Mouse (Mus musculus): Measurements from ENCODE around the gene Ak4.

The Ak4 gene

GRCm38 (mm10) chr4:101459358-101459757 lies 40.3 kb downstream of the Ak4 start:
- no peak for DNase-seq (ENCODE audit: low read depth)

- DNase-seq (ENCODE audit: low read depth), result no peak
Observed at GRCm38 (mm10) chr4:101460114-101460513, 41.0 kb downstream of the Ak4 start.

- no peak for DNase-seq (ENCODE audit: low read depth)
Observed at GRCm38 (mm10) chr4:101462065-101462464, 43.0 kb downstream of the Ak4 start.

DNA sequence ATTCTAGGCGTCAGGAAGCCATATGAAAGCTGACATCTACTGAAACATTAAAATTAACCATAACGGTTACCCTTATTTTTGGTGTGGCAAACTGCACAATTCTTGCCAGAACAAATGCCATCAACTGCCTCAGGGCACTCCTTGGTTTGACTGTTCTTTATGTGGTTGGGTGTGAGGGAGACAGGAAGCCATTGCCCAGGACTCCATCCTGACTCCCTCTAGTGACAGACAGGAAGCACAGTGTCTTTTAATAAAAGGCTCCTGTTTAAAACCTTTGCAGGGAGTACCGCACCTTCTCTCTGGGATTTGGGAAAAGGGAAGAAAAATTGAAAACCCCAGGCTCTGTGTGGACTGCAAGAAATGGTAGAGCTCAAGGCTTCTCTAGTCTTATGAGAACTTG lies 47.2 kb downstream of the Ak4 start:
- DNase-seq (ENCODE audit: low read depth), result no peak

DNA sequence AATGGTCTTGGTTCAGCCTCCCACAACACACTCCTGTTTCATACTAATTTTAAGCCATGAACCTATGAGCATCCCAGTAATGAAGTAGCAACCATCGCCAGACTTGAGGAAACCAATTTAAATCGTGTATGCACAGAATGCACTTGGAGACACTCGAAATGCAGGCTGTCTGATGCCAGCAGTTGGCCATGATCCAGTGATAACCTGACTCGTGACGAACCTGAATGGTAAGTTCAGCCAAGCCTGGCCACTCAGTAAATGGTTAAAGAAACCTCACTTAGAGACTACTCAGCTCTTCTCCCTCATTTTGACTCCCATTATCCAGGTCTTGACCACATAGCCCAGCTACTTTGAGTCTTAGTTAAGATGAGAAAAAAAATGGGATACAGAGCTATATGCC lies 50.2 kb downstream of the Ak4 start:
- no peak for DNase-seq (ENCODE audit: low read depth)

- DNase-seq (ENCODE audit: low read depth), result peak; percentile 63
Observed at GRCm38 (mm10) chr4:101470543-101470942, 51.5 kb downstream of the Ak4 start.

GRCm38 (mm10) chr4:101472767-101473166 lies 53.7 kb downstream of the Ak4 start:
- no peak for DNase-seq (ENCODE audit: low read depth)

GRCm38 (mm10) chr4:101490320-101490917 lies 71.3 kb downstream of the Ak4 start:
- no peak for DNase-seq (ENCODE audit: low read depth)

DNA sequence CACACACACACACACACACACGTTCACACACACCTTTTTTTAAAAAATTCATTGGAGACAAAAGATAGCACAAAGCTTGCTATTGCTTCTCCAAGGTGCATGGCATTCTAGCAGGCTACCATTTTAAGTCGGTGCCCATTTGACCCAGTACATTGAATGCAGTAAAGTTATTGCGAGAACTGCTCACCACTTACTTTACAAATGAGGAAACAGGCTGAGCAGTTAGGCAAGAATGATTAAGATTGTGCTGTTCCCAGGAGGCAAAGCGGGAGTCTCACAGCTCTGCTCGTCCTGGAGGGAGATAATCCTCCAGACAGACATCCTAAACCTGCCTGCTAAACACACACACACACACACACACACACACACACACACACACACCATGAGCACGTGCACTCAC lies 72.6 kb downstream of the Ak4 start:
- no peak for DNase-seq (ENCODE audit: low read depth)

DNA sequence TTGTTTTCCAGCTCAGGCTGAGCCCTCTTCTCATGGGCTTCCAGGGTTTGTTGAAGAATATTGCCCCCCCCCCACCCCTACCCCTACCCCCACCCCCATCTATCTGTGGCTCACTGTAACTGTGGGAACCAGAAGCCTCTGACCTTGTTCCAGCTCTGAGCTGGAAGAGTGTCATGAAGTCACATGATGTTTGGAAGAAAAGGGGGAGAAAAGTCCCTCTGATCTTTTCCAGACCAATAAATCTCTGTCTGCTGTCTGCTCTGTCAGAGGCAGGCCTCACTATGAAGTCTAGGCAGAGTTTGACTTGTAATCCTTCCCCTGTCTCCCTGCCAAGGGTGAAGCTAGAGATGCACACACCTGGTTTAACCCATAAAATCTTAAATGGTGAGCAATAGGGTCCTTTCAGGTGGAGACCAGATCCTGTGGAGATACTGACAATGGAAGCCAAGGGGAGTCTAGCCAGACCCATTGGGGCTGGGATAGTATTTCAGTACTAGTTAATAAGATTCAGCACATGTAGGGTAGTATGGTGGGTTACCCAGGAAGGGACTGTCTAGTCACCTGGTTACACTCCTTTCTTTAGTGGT lies 74.6 kb downstream of the Ak4 start:
- no peak for DNase-seq (ENCODE audit: low read depth)

DNA sequence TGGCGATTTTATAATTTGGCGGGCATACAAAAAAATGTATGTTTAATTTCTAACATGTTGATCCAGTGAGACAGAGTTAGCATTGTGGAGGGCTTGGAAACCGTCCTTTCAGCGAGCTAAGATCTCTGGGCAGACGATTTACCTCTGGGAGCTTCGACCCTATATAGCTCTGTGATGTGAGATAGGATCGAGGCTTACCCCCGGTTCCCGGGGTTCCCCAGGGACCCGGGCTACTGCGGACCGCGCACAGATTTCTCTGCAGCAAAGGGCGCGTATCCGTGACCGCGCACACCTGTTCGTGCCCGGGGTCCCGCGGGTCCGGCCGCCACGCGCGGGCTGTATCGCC lies 77.1 kb downstream of the Ak4 start:
- no peak for DNase-seq (ENCODE audit: low read depth)

DNA sequence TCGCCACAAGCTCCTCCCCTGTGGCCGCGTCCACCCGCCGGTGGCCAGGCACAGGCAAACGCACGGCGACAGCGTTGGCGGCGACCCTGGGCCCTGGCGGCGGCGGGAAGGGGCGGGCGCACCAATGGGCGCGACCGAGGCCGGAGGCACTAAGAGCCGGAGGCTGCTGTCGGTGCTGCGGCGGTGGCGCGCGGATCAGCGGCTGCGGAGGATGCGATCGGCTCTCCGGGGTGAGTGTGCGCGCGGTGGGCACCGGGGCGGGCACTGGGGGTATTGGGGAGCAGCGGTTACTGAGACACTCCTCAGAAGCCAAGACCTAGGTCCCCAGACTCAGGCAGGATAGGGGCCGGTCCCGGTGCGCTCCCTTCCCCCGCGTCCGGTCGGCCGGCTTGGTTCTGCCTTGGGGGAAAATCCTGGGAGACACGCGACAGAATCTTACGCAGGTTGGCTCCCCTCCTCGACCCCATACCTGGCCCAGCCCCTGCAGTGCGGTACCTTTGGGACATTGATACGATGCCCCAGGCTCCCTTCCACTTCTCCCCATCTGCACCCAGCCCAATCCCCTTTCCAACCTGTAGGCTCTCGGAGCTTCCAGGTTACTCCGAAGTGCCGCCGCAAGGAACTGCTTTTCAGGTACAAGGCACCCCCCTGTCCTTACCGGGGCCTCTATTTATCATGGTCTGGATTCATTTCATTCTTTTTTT lies 77.6 kb downstream of the Ak4 start, which contains the start of gene Dnajc6:
Dnajc6 (plus strand) TSS at position 115 of the 704 bp plus-strand sequence.
- DNase-seq (ENCODE audit: low read depth), result peak; percentile 34

GRCm38 (mm10) chr4:101497336-101497735 lies 78.3 kb downstream of the Ak4 start:
- DNase-seq (ENCODE audit: low read depth), result peak; percentile 24

GRCm38 (mm10) chr4:101504470-101505007 lies 85.5 kb downstream of the Ak4 start:
- DNase-seq (ENCODE audit: low read depth), result no peak

GRCm38 (mm10) chr4:101505966-101506365 lies 86.9 kb downstream of the Ak4 start:
- no peak for DNase-seq (ENCODE audit: low read depth)

DNA sequence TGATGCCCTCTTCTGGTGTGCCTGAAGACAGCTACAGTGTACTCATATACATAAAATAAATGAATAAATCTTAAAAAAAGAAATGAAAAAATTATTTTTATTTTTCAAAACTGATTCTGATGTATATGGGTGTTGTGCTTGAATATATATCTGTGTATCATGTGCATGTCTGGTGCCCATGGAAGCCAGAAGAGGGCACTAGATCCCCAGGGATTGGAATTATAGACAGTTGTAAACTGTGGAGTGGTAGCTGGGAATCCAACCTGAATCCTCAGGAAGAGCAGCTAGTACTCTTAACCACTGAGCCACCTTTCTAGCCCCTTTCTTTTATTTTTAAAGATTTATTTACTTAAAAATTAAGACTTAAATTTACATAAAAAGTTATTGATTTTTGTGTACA lies 87.3 kb downstream of the Ak4 start:
- no peak for DNase-seq (ENCODE audit: low read depth)

GRCm38 (mm10) chr4:101507571-101508422 lies 88.7 kb downstream of the Ak4 start:
- DNase-seq (ENCODE audit: low read depth), result peak; percentile 61

- DNase-seq (ENCODE audit: low read depth), result peak; percentile 18
Observed at GRCm38 (mm10) chr4:101508431-101508830, 89.4 kb downstream of the Ak4 start.

DNA sequence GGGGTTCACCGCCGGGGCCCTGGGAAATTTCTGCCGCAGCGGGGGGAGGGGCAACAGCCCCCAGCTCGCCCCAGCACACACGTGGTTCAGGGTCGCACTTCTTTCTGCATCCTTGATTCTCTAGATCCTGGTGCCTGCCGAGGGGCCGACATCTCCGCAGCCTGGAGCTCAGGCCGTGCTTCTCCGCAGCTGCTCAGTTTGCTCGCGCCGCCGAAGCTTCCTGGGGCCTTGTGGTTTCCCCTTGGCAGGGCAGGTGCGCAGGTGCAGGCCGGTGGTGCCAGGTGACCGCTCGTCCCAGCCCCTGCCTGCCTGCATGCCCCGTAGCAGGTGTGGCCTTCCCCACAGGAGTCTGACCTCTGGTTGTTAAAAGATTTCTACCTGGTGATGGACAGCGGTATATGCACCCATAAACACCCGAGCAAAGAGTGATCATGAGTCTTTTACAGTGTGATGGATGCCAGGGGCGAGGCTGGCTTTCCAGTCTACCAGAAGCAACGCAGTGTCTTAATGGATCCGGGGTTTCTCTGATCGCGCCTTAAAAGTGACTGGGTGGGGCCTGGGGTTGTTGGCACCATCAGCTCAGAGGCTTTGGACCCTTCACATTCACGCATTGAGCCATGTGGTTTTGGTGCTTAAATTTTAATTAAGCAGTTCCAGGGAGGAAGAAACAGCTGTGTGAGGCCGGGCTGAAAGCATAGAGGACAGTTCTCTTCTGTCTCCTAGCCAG lies 89.9 kb downstream of the Ak4 start:
- peak; percentile 59 for DNase-seq (ENCODE audit: low read depth)

GRCm38 (mm10) chr4:101510111-101510903 lies 91.2 kb downstream of the Ak4 start:
- peak; percentile 31 for DNase-seq (ENCODE audit: low read depth)

- DNase-seq (ENCODE audit: low read depth), result peak; percentile 15
Observed at GRCm38 (mm10) chr4:101510904-101511210, 91.8 kb downstream of the Ak4 start.
